Mouse (Mus musculus): ENCODE measurements around the gene Slc16a14.

GRCm38 (mm10) chr1:84934503-84935333 lies at the start of gene Slc16a14:
- TF ChIP-seq POLR2A (IDR thresholded peaks at IDR 0.05; ENCODE audit: insufficient read depth, low read depth, low read length) (peak; percentile 38; the same call in 1 of the 2 replicates), CTCF (IDR thresholded peaks at IDR 0.05; ENCODE audit: insufficient read depth, low read depth, low read length) (no peak)

Data from olfactory bulb, adult 2 months (tissue).